Mouse (Mus musculus) forebrain, postnatal 0 days (tissue): ENCODE measurements at regions not wholly inside any gene's neighbourhood (a gene's known extent, or its start where the extent isn't known, plus 50 kb on each side); places are given as distances from the start of the nearest gene placed in this dataset.

Source experiments
- ATAC-seq: fragments of 200-750 bp; cut with Nextera tagmentation; 2 replicates; pipeline ENCODE4 v1.8.0; 2017; ENCODE audit warnings: mild to moderate bottlenecking, moderate library complexity
- DNase-seq: peaks from one replicate; pipeline ENCODE4 v3.0.0-alpha.2; 2015
- H3K27ac ChIP-seq: fragments of 300-500 bp; sonication (generic); 2 replicates; pipeline ENCODE4 v1.5.1; 2014; ENCODE audit warnings: low read depth, mild to moderate bottlenecking, antibody characterized with exemption, low read length, moderate library complexity, mixed read lengths
- H3K27me3 ChIP-seq: fragments of 300-500 bp; sonication (generic); 2 replicates; pipeline ENCODE4 v1.6.1; 2014; ENCODE audit warnings: mild to moderate bottlenecking, low read length, mixed read lengths; ENCODE audit not compliant: insufficient read depth
- H3K36me3 ChIP-seq: fragments of 300-500 bp; sonication (generic); 2 replicates; pipeline ENCODE4 v1.6.1; 2014; ENCODE audit warnings: mild to moderate bottlenecking, moderate library complexity; ENCODE audit not compliant: insufficient read depth
- H3K4me1 ChIP-seq: fragments of 300-500 bp; sonication (generic); 2 replicates; pipeline ENCODE4 v1.6.1; 2014; ENCODE audit warnings: antibody characterized with exemption; ENCODE audit not compliant: insufficient read depth
- H3K4me2 ChIP-seq: fragments of 300-500 bp; sonication (generic); 2 replicates; pipeline ENCODE4 v1.6.1; 2014; ENCODE audit warnings: low read depth, mild to moderate bottlenecking, moderate library complexity
- H3K4me3 ChIP-seq: fragments of 300-500 bp; sonication (generic); 2 replicates; pipeline ENCODE4 v1.5.1; 2014; ENCODE audit warnings: low read depth, low read length, mixed read lengths
- H3K9ac ChIP-seq: fragments of 300-500 bp; sonication (generic); 2 replicates; pipeline ENCODE4 v1.6.1; 2014; ENCODE audit warnings: mild to moderate bottlenecking
- H3K9me3 ChIP-seq: fragments of 300-500 bp; sonication (generic); 2 replicates; pipeline ENCODE4 v1.6.1; 2016; ENCODE audit warnings: low read length
- CTCF ChIP-seq: sonication (generic); IDR thresholded peaks from 2 replicates; pipeline ENCODE4 v1.5.1; 2016; ENCODE audit warnings: antibody characterized with exemption, control low read depth, low read depth
- WGBS: fragments of 180-500 bp; shearing (Covaris S2); extraction: QIAGEN DNeasy Blood & Tissue Kit; methylation state at CpG from one replicate; pipeline ENCODE4 v1.1.7; 2014; 5-methylcytosine and 5-hydroxymethylcytosine counted together
- microRNA-seq, 2 experiments: library from miRNA; unstranded; fragments of <30 nt; microRNA quantifications; one replicate each; pipeline ENCODE4; 2016

GRCm38 (mm10) chr4:23985956-23986355 is 510.3 kb upstream of the Mms22l start:
- no peak for ATAC-seq
- Histone ChIP-seq H3K27ac (no peak overlapping the region), H3K27me3 (no peaks in the 10 kb centered on the region), H3K4me2 (no peak overlapping the region), H3K4me1 (0 out of 2 replicates have a peak, but pooled peaks cover 5% of the 10 kb centered on the region), H3K36me3 (no peaks in the 10 kb centered on the region), H3K9me3 (no peaks in the 10 kb centered on the region), H3K9ac (no peak overlapping the region), H3K4me3 (no peak overlapping the region)
- TF ChIP-seq CTCF: no peak
- WGBS: 22% methylated on average over 4 of the region's 4 CpGs
- DNase-seq: peak; percentile 4

GRCm38 (mm10) chr4:23993823-23994222 is 502.4 kb upstream of the Mms22l start:
- H3K27ac ChIP-seq: no peak overlapping the region
- no peak overlapping the region for H3K9ac ChIP-seq
- H3K4me1 ChIP-seq: no peaks in the 10 kb centered on the region
- WGBS: 29% methylated on average over 3 of the region's 3 CpGs
- DNase-seq (no peak), ATAC-seq (no peak)
- H3K4me3 ChIP-seq: no peak overlapping the region
- no peaks in the 10 kb centered on the region for H3K36me3 ChIP-seq
- no peak for TF ChIP-seq CTCF
- no peaks in the 10 kb centered on the region for H3K9me3 ChIP-seq
- no peaks in the 10 kb centered on the region for H3K27me3 ChIP-seq
- no peak overlapping the region for H3K4me2 ChIP-seq

- no peaks in the 10 kb centered on the region for H3K36me3 ChIP-seq
- H3K4me3 ChIP-seq: no peak overlapping the region
- H3K4me2 ChIP-seq: no peak overlapping the region
- no peaks in the 10 kb centered on the region for H3K9me3 ChIP-seq
- H3K9ac ChIP-seq: no peak overlapping the region
- no peaks in the 10 kb centered on the region for H3K27me3 ChIP-seq
- DNase-seq: peak; percentile 9
- H3K27ac ChIP-seq: no peak overlapping the region
- ATAC-seq: peak; percentile 29; the same call in 1 of the 2 replicates
- 13% methylated on average over 4 of the region's 4 CpGs for WGBS
- H3K4me1 ChIP-seq: no peaks in the 10 kb centered on the region
- TF ChIP-seq CTCF: no peak
These were observed 501.8 kb upstream of the Mms22l start for GRCm38 (mm10) chr4:23994261-23994965.

- no peak overlapping the region for H3K27ac ChIP-seq
- no peak for TF ChIP-seq CTCF
- no peak overlapping the region for H3K4me3 ChIP-seq
- no peaks in the 10 kb centered on the region for H3K9me3 ChIP-seq
- no peaks in the 10 kb centered on the region for H3K4me1 ChIP-seq
- no peaks in the 10 kb centered on the region for H3K36me3 ChIP-seq
- no peak overlapping the region for H3K4me2 ChIP-seq
- H3K9ac ChIP-seq: no peak overlapping the region
- no peaks in the 10 kb centered on the region for H3K27me3 ChIP-seq
- 11% methylated on average over 2 of the region's 2 CpGs for WGBS
- DNase-seq (no peak), ATAC-seq (no peak)
These were observed 489.8 kb upstream of the Mms22l start for GRCm38 (mm10) chr4:24006257-24006955.

- Histone ChIP-seq H3K4me1 (no peaks in the 10 kb centered on the region), H3K36me3 (no peaks in the 10 kb centered on the region), H3K9ac (no peak overlapping the region), H3K9me3 (no peaks in the 10 kb centered on the region), H3K27ac (peak overlapping the region; percentile 71), H3K4me2 (peak overlapping the region; percentile 27; the same call in 1 of the 2 replicates), H3K4me3 (0 out of 2 replicates have a peak overlapping the region, but pooled peaks have one; percentile 3), H3K27me3 (no peaks in the 10 kb centered on the region)
- ATAC-seq: peak; percentile 74
- peak; percentile 80 for DNase-seq
- TF ChIP-seq CTCF: no peak
- WGBS: 16% methylated on average over 11 of the region's 11 CpGs
These were observed 476.8 kb upstream of the Mms22l start for GRCm38 (mm10) chr4:24019178-24020104.

Small RNAs in the stretch of these regions (microRNA-seq; reads per million reads assigned to microRNA genes)
- gene Gm25978: 0 reads per million in 2 experiments
